Mouse (Mus musculus) liver, embryonic 14.5 days (tissue): ENCODE measurements around the gene Lmx1b.

Experiments
- CTCF ChIP-seq: IDR thresholded peaks from 2 replicates; pipeline ENCODE4 v1.5.1; 2016; ENCODE audit warnings: antibody characterized with exemption, low read depth, control low read depth
- EP300 ChIP-seq: IDR thresholded peaks from 2 replicates; pipeline ENCODE4 v1.6.1; 2016; ENCODE audit warnings: antibody characterized with exemption, low read depth

- TF ChIP-seq CTCF: no peak
- TF ChIP-seq EP300: no peak
These were observed 38.8 kb upstream of the Lmx1b start for GRCm38 (mm10) chr2:33678950-33679654.
